Mouse (Mus musculus) ES-E14 (cell line): ENCODE results near the gene Elavl2. TPM values are rescaled to one million over a fixed set of nuclear protein-coding genes. Genes with fewer than 3 reads are reported as not detected.

Experiments
- DNase-seq: peaks from one replicate; pipeline ENCODE4 v3.0.0-alpha.2; 2013; ENCODE audit warnings: low read depth, low spot score
- H3K27ac ChIP-seq: 2 replicates; pipeline ENCODE4 v1.5.1; 2012; ENCODE audit warnings: low read depth, mild to moderate bottlenecking, low read length, moderate library complexity, mixed read lengths; ENCODE audit not compliant: poor library complexity, insufficient read depth, severe bottlenecking
- H3K36me3 ChIP-seq: 2 replicates; pipeline ENCODE4 v1.6.1; 2012; ENCODE audit warnings: mild to moderate bottlenecking, low read length, moderate library complexity, mixed read lengths; ENCODE audit not compliant: control insufficient read depth, poor library complexity, insufficient read depth, severe bottlenecking
- H3K4me1 ChIP-seq, 2 experiments: fragments of 150-350 bp in 1 of 2; sonication (generic) in 1 of 2; 2 replicates each; pipeline ENCODE4 v1.6.1; 2012; ENCODE audit warnings: low read length in 2 of 2, mild to moderate bottlenecking in 1 of 2, mixed read lengths in 1 of 2; ENCODE audit not compliant: control insufficient read depth in 2 of 2, insufficient read depth in 2 of 2, poor library complexity in 1 of 2
- H3K4me3 ChIP-seq, 2 experiments: fragments of 150-350 bp in 1 of 2; sonication (generic) in 1 of 2; 2 replicates each; pipeline ENCODE4 v1.5.1; 2012; ENCODE audit warnings: low read length in 2 of 2, low read depth in 1 of 2, mild to moderate bottlenecking in 1 of 2, mixed read lengths in 1 of 2; ENCODE audit not compliant: insufficient read depth in 1 of 2, poor library complexity in 1 of 2, severe bottlenecking in 1 of 2
- H3K9ac ChIP-seq: 2 replicates; pipeline ENCODE4 v1.6.1; 2012; ENCODE audit warnings: low read depth, mild to moderate bottlenecking, low read length, mixed read lengths; ENCODE audit not compliant: poor library complexity, insufficient read depth, severe bottlenecking
- H3K9me3 ChIP-seq: fragments of 150-350 bp; sonication (generic); 2 replicates; pipeline ENCODE4 v1.6.1; 2012; ENCODE audit warnings: low read depth, mild to moderate bottlenecking, low read length; ENCODE audit not compliant: control insufficient read depth, insufficient read depth
- CHD2 ChIP-seq: IDR thresholded peaks from 2 replicates; pipeline ENCODE4 v1.6.1; 2014; ENCODE audit warnings: mild to moderate bottlenecking, low read depth, low read length, inconsistent platforms
- HCFC1 ChIP-seq: IDR thresholded peaks from 2 replicates; pipeline ENCODE4 v1.6.1; 2012; ENCODE audit warnings: low read length, inconsistent platforms, borderline replicate concordance; ENCODE audit not compliant: insufficient read depth
- MAFK ChIP-seq: IDR thresholded peaks from 2 replicates; pipeline ENCODE4 v1.6.1; 2014; ENCODE audit warnings: mild to moderate bottlenecking, low read depth, low read length, inconsistent platforms; ENCODE audit not compliant: insufficient read depth
- ZC3H11A ChIP-seq: IDR thresholded peaks from 2 replicates; pipeline ENCODE4 v1.6.1; 2012; ENCODE audit warnings: low read depth, mild to moderate bottlenecking, inconsistent platforms, low read length, borderline replicate concordance
- ZNF384 ChIP-seq: IDR thresholded peaks from 2 replicates; pipeline ENCODE4 v1.6.1; 2012; ENCODE audit warnings: low read depth, low read length, inconsistent platforms
- in situ Hi-C, 2 experiments: fragments of 600-800 bp; cut with MboI; formaldehyde crosslinking; loops; one replicate each; pipeline ENCODE4 v1.15.1; 2025; ENCODE audit warnings: low sequenced_read_pairs in 2 of 2, inconsistent platforms in 1 of 2; ENCODE audit not compliant: unreplicated experiment in 2 of 2
- total RNA-seq: library from RNA; depleted of rRNA; stranded (reverse); fragments of 300-350 nt; gene quantifications from 2 replicates; pipeline ENCODE4 v1.2.3, GENCODE M21; 2012

The Elavl2 gene
- total RNA-seq, 1 experiment = 15.5 TPM

- H3K36me3 ChIP-seq = no peaks in the 10 kb centered on the region
Measured at GRCm38 (mm10) chr4:91399510-91400196, 932 bp downstream of the Elavl2 start.

DNA sequence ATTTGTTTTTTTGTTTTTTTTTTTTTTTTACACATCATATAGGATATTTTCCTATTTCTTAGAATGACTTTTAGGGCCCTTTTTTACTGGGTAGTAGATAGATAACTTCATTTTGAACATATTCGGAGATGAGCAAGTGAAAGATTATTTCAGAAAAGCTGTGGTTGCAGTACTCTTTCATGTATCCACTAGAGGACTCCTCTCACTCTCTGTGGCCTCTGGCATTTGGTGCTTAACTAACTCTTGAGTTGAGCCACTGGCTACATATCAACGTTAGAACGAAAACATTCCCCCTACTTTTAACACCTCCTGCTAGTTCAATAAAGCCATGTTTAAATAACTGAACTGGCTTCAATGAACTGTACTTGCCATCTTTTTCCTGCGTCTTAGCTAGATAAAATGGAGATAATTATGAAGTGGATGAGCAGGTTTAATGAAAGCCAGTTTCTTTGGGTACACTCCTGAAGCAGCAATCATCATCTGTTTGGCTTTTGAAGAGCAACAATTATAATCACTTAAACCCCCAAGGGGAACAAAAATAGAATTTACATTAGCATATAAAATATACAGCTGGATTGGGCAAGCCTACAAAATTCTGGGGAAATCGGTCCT, 8.5 kb downstream of the Elavl2 start:
- TF ChIP-seq MAFK (no peak), HCFC1 (no peak), ZNF384 (no peak), ZC3H11A (no peak), CHD2 (no peak)
- H3K36me3 ChIP-seq = no peaks in the 10 kb centered on the region
- in situ Hi-C loops = no loop called here

More at GRCm38 (mm10) chr4:91399510-91400196, 932 bp downstream of the Elavl2 start:
- no peak overlapping the region for H3K9ac ChIP-seq
- no peaks in the 10 kb centered on the region for H3K4me1 ChIP-seq
- peak; percentile 42 for DNase-seq
- TF ChIP-seq ZNF384 = no peak
- no peak for TF ChIP-seq CHD2
- TF ChIP-seq HCFC1 = no peak
- TF ChIP-seq MAFK = no peak
- no peak for TF ChIP-seq ZC3H11A
- H3K4me3 ChIP-seq = peak overlapping the region; percentile 36 to 67
- no peak overlapping the region; the same call in 1 of the 2 replicates for H3K27ac ChIP-seq
- in situ Hi-C loops = no loop called here
- no peaks in the 10 kb centered on the region for H3K9me3 ChIP-seq

DNA sequence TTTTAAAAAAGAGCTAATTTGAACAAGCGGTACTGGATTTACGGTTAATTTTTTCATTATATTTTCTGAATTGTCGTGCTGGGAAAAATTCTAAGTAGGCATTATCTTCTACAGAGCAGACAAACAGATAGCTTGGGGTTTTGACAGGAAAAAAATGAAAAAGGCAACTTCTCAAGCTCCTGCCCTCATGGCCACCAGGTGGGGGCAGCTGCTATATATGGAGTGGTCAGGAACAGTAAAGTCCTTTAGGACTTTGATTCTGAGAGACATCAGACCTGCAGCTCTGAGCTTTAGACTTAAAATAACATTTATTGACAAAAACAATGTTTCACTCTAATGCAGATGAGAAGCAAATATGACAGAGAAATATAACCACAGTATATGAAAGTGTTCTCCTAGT, 12.9 kb downstream of the Elavl2 start:
- no peaks in the 10 kb centered on the region for H3K36me3 ChIP-seq
- H3K4me1 ChIP-seq = no peaks in the 10 kb centered on the region
- TF ChIP-seq ZC3H11A = no peak
- TF ChIP-seq CHD2 = no peak
- no peak for TF ChIP-seq HCFC1
- no peak for TF ChIP-seq ZNF384
- TF ChIP-seq MAFK = no peak
- H3K9ac ChIP-seq = no peak overlapping the region
- no peak overlapping the region for H3K27ac ChIP-seq
- H3K4me3 ChIP-seq = no peak overlapping the region
- no peaks in the 10 kb centered on the region for H3K9me3 ChIP-seq
- no peak for DNase-seq
- in situ Hi-C loops = no loop called here

More for the DNA sequence above, 8.5 kb downstream of the Elavl2 start:
- DNase-seq = no peak
- no peaks in the 10 kb centered on the region for H3K9me3 ChIP-seq
- H3K4me3 ChIP-seq = no peak overlapping the region
- H3K4me1 ChIP-seq = no peaks in the 10 kb centered on the region
- no peak overlapping the region for H3K9ac ChIP-seq
- H3K27ac ChIP-seq = no peak overlapping the region

GRCm38 (mm10) chr4:91381201-91381627, 19.4 kb downstream of the Elavl2 start:
- Histone ChIP-seq H3K27ac (no peak overlapping the region), H3K9ac (no peak overlapping the region), H3K9me3 (no peaks in the 10 kb centered on the region), H3K4me3 (peak overlapping the region in 1 of 2 experiments; percentile 8; a peak in 1 of 4 replicates), H3K36me3 (no peaks in the 10 kb centered on the region), H3K4me1 (no peaks in the 10 kb centered on the region)
- no peak for DNase-seq
- in situ Hi-C loops = no loop called here
- TF ChIP-seq CHD2 = no peak
